Mouse (Mus musculus): Measurements from ENCODE around the gene Olfr193. TPM values are rescaled to one million over a fixed set of nuclear protein-coding genes. Genes with fewer than 3 reads are reported as not detected.
"Not testable (repeated sequence)": the region's sequence is repeated elsewhere in the genome, so short reads cannot be mapped to it uniquely, and the experiment has no call there.

The Olfr193 gene
- polyA plus RNA-seq, 1 experiment from 2014 or later = not detected

DNA sequence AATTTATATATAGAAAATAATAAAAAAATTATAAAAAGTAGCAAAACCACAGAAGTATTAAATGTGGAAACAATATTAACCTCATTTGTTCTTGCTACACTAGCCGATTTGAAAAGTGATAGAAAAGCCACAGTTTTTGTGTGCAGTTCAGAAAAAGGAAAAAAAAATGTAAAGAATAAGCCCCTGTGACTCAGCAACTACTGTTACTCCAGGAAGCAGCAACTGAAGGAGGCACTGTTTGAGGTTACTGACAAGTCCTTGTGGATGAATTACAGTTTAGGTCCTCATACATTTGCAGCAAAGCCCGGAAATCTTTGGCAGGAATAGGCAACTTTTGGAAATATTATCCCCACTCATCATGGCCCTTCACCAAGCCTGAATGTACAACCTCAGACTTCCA, 6.4 kb downstream of the Olfr193 start:
- Histone ChIP-seq H3K27ac (ENCODE audit: low read depth) (no peak overlapping the region), H3K36me3 (replicated peaks; ENCODE audit: insufficient read depth, low read length) (no peaks in the 10 kb centered on the region), H3K4me2 (ENCODE audit: low read depth, low read length) (no peak overlapping the region), H3K9me3 (ENCODE audit: low read length) (no peaks in the 10 kb centered on the region), H3K4me3 (ENCODE audit: low read depth, low read length) (no peak overlapping the region), H3K4me1 (ENCODE audit: insufficient read depth) (no peaks in the 10 kb centered on the region), H3K9ac (replicated peaks) (no peak overlapping the region), H3K27me3 (ENCODE audit: insufficient read depth, low read length) (no peaks in the 10 kb centered on the region)
- 60% methylated on average over 2 of the region's 2 CpGs for WGBS (ENCODE audit: insufficient replicate concordance)
- DNase-seq (no peak), ATAC-seq (no peak)
- TF ChIP-seq EP300 (IDR thresholded peaks at IDR 0.05; ENCODE audit: low read depth) = no peak
- TF ChIP-seq CTCF (IDR thresholded peaks at IDR 0.05; ENCODE audit: low read depth) = no peak

DNA sequence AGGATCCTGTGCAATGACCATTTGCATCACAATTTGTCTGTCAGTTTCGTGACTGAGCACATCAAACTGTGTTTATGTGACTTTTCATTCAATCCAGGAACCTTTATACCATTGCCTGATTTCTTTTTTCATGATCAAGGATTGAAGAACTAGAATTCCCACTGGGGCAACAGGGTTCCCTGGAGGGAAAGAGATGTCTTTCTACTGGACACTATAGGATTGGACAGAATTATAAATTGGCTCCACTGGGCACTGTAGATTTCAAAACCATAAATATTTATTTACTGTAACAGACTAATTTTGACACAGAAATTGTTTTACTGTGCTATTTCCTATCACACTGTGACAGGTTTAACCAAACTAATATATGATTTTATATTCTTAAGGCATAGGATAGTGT, 22.0 kb downstream of the Olfr193 start, which contains the start of gene Olfr191:
Olfr191 (minus strand) TSS at position 101 of the 400 bp plus-strand sequence.
- not testable (repeated sequence) for H3K27ac ChIP-seq (ENCODE audit: low read depth); H3K27me3 ChIP-seq (ENCODE audit: insufficient read depth, low read length); H3K4me1 ChIP-seq (ENCODE audit: insufficient read depth); H3K4me2 ChIP-seq (ENCODE audit: low read depth, low read length); H3K9me3 ChIP-seq (ENCODE audit: low read length); H3K36me3 ChIP-seq (replicated peaks; ENCODE audit: insufficient read depth, low read length); H3K9ac ChIP-seq (replicated peaks); H3K4me3 ChIP-seq (ENCODE audit: low read depth, low read length); DNase-seq; ATAC-seq
- WGBS (ENCODE audit: insufficient replicate concordance) = 34% methylated on average over 1 of the region's 1 CpGs

DNA sequence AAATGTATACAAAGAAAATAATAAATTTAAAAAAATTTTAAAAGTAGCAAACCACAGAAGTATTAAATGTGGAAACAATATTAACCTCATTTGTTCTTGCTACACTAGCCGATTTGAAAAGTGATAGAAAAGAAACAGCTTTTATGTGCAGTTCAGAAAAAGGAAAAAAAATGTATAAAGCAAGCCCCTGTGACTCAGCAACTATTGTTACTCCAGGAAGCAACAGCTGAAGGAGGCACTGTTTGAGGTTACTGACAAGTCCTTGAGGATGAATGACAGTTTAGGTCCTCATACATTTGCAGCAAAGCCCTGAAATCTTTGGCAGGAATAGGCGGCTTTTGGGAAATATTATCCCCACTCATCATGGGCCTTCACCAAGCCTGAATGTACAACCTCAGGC, 30.6 kb downstream of the Olfr193 start:
- not testable (repeated sequence) for H3K27ac ChIP-seq (ENCODE audit: low read depth); H3K9ac ChIP-seq (replicated peaks); H3K36me3 ChIP-seq (replicated peaks; ENCODE audit: insufficient read depth, low read length); H3K4me1 ChIP-seq (ENCODE audit: insufficient read depth); H3K4me2 ChIP-seq (ENCODE audit: low read depth, low read length); DNase-seq; H3K27me3 ChIP-seq (ENCODE audit: insufficient read depth, low read length); H3K9me3 ChIP-seq (ENCODE audit: low read length); H3K4me3 ChIP-seq (ENCODE audit: low read depth, low read length); ATAC-seq
- WGBS (ENCODE audit: insufficient replicate concordance) = 75% methylated on average over 2 of the region's 2 CpGs

DNA sequence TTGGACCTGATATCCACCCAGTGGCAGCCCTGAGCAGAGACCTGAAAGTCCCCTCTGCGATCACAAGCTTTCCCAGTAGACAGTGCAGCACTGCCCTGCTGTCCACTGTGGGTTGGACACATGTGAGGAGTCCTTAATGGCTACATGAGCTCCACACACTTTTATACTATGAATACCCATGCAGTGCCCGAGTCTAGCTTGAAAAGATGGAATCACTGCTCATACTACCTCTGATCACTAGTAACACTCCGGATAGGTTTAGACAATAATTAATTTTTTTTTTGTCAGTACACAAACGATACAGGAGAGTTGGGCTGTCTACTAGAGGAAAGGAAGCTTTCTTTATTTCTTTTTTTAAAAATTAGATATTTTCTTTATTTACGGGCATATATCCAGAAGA, 33.8 kb downstream of the Olfr193 start, which contains the start of gene Olfr190:
Olfr190 (minus strand) TSS at position 101 of the 400 bp plus-strand sequence.
- H3K4me2 ChIP-seq (ENCODE audit: low read depth, low read length) = no peak within 1 kb of the TSS
- no peaks in the 10 kb centered on the region for H3K27me3 ChIP-seq (ENCODE audit: insufficient read depth, low read length)
- TF ChIP-seq CTCF (IDR thresholded peaks at IDR 0.05; ENCODE audit: low read depth) = no peak
- TF ChIP-seq EP300 (IDR thresholded peaks at IDR 0.05; ENCODE audit: low read depth) = no peak

DNA sequence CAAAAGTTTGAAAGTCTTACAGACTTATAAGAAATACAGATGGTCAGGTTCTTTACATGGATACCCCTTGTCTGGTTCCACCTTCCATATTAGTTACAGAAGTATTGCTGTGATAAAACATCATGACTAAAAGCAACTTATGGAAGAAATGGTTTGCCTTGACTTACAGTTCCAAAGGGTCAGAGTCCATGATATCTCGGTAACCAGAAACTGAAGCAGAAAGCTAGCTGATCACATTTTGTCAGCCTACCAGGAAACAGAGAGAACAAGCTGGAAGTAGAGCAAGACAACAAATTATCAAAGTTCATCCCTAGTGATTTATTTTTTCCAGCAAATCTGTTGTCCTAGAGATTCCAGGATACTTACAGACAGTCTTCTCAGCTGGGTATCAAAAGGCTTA, 38.2 kb downstream of the Olfr193 start:
- no peaks in the 10 kb centered on the region for H3K9me3 ChIP-seq (ENCODE audit: low read length)
- H3K27me3 ChIP-seq (ENCODE audit: insufficient read depth, low read length) = no peaks in the 10 kb centered on the region
- ATAC-seq (no peak), DNase-seq (no peak)
- no peaks in the 10 kb centered on the region for H3K4me1 ChIP-seq (ENCODE audit: insufficient read depth)
- 77% methylated on average over 1 of the region's 1 CpGs for WGBS (ENCODE audit: insufficient replicate concordance)
- no peak overlapping the region for H3K27ac ChIP-seq (ENCODE audit: low read depth)
- H3K9ac ChIP-seq (replicated peaks) = no peak overlapping the region
- no peak overlapping the region for H3K4me3 ChIP-seq (ENCODE audit: low read depth, low read length)
- no peaks in the 10 kb centered on the region for H3K36me3 ChIP-seq (replicated peaks; ENCODE audit: insufficient read depth, low read length)
- TF ChIP-seq CTCF (IDR thresholded peaks at IDR 0.05; ENCODE audit: low read depth) (no peak), EP300 (IDR thresholded peaks at IDR 0.05; ENCODE audit: low read depth) (no peak)
- H3K4me2 ChIP-seq (ENCODE audit: low read depth, low read length) = no peak overlapping the region

More for the DNA sequence above, 33.8 kb downstream of the Olfr193 start, which contains the start of gene Olfr190:
- Histone ChIP-seq H3K4me3 (ENCODE audit: low read depth, low read length) (no peak within 1 kb of the TSS), H3K4me1 (ENCODE audit: insufficient read depth) (no peaks in the 10 kb centered on the region), H3K9ac (replicated peaks) (no peak within 1 kb of the TSS), H3K27ac (ENCODE audit: low read depth) (no peak within 1 kb of the TSS), H3K9me3 (ENCODE audit: low read length) (no peaks in the 10 kb centered on the region), H3K36me3 (replicated peaks; ENCODE audit: insufficient read depth, low read length) (no peaks in the 10 kb centered on the region)
- ATAC-seq (no peak), DNase-seq (no peak)
- WGBS (ENCODE audit: insufficient replicate concordance) = 72% methylated on average over 5 of the region's 5 CpGs

DNA sequence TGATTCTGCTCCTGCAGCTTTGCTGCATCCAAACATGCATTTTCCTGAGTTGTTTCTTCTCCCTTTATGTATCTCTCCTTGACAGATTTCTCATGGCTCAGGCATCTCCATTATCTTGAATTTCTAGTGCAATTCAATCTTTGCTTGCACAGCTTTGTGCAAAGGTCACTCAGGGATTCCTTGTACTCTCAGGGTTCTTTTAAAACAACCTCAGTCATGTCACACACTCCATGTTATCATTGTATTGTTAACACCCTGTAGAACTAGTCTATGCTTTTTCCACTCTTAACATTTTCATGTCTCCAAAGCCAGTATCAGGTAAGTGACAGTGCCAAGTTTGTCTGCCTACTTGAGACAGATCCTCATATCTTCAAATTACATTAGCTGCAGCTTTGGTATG, 39.9 kb downstream of the Olfr193 start:
- Histone ChIP-seq H3K36me3 (replicated peaks; ENCODE audit: insufficient read depth, low read length) (no peaks in the 10 kb centered on the region), H3K4me1 (ENCODE audit: insufficient read depth) (no peaks in the 10 kb centered on the region), H3K9me3 (ENCODE audit: low read length) (no peaks in the 10 kb centered on the region), H3K4me2 (ENCODE audit: low read depth, low read length) (no peak overlapping the region), H3K27me3 (ENCODE audit: insufficient read depth, low read length) (no peaks in the 10 kb centered on the region), H3K4me3 (ENCODE audit: low read depth, low read length) (no peak overlapping the region), H3K27ac (ENCODE audit: low read depth) (no peak overlapping the region), H3K9ac (replicated peaks) (no peak overlapping the region)
- no peak for TF ChIP-seq CTCF (IDR thresholded peaks at IDR 0.05; ENCODE audit: low read depth)
- no peak for TF ChIP-seq EP300 (IDR thresholded peaks at IDR 0.05; ENCODE audit: low read depth)
- no peak for ATAC-seq
- no peak for DNase-seq

DNA sequence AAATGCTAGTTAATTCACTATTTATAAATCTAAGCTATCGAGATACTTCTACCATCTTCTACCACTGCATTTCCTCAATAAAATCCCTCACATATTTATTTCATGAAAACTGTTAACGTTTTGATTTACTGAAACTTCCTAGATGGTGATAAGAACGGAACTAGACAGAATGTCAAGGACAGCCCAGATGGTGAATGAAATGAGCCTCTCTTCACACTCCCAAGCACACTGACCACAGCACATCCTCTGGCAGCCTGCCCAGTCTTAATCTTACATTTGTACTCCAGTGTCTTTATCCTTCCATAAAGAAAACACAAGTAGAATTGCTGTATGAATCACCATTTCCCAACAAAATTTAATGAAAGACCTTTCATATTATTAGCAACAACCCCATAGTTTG, 49.3 kb downstream of the Olfr193 start:
- not testable (repeated sequence) for H3K4me2 ChIP-seq (ENCODE audit: low read depth, low read length); H3K9me3 ChIP-seq (ENCODE audit: low read length); H3K27ac ChIP-seq (ENCODE audit: low read depth); H3K36me3 ChIP-seq (replicated peaks; ENCODE audit: insufficient read depth, low read length); DNase-seq; H3K27me3 ChIP-seq (ENCODE audit: insufficient read depth, low read length); H3K9ac ChIP-seq (replicated peaks); H3K4me3 ChIP-seq (ENCODE audit: low read depth, low read length); H3K4me1 ChIP-seq (ENCODE audit: insufficient read depth); ATAC-seq
- 44% methylated on average over 3 of the region's 3 CpGs for whole genome bisulfite sequencing (ENCODE audit: insufficient replicate concordance)

Other genes starting within 250 kb of the Olfr193 start
- not detected in 2 replicates for gene Olfr177, start 237.1 kb downstream of the Olfr193 start, polyA plus RNA-seq (2015; fragmentation: Nextera tagmentation; extraction: Ambion mirVana)
- gene Olfr178, start 219.8 kb downstream of the Olfr193 start, polyA plus RNA-seq (2015; fragmentation: Nextera tagmentation; extraction: Ambion mirVana) = not detected in 2 replicates
- not detected in 2 replicates for gene Olfr181, start 183.1 kb downstream of the Olfr193 start, polyA plus RNA-seq (2015; fragmentation: Nextera tagmentation; extraction: Ambion mirVana)
- gene Olfr180, start 182.5 kb downstream of the Olfr193 start, polyA plus RNA-seq (2015; fragmentation: Nextera tagmentation; extraction: Ambion mirVana) = not detected in 2 replicates
- not detected in 2 replicates for gene Olfr183, start 116.5 kb downstream of the Olfr193 start, polyA plus RNA-seq (2015; fragmentation: Nextera tagmentation; extraction: Ambion mirVana)
- not detected in 2 replicates for gene Olfr186, start 81.6 kb downstream of the Olfr193 start, polyA plus RNA-seq (2015; fragmentation: Nextera tagmentation; extraction: Ambion mirVana)
- gene Olfr187, start 72.1 kb downstream of the Olfr193 start, polyA plus RNA-seq (2015; fragmentation: Nextera tagmentation; extraction: Ambion mirVana) = not detected in 2 replicates
- not detected in 2 replicates for gene Olfr190, start 33.9 kb downstream of the Olfr193 start, polyA plus RNA-seq (2015; fragmentation: Nextera tagmentation; extraction: Ambion mirVana)
- not detected in 2 replicates for gene Olfr191, start 22.1 kb downstream of the Olfr193 start, polyA plus RNA-seq (2015; fragmentation: Nextera tagmentation; extraction: Ambion mirVana)
- not detected in 2 replicates for gene Olfr194, start 9.2 kb upstream of the Olfr193 start, polyA plus RNA-seq (2015; fragmentation: Nextera tagmentation; extraction: Ambion mirVana)
- not detected in 2 replicates for gene Olfr195, start 35.2 kb upstream of the Olfr193 start, polyA plus RNA-seq (2015; fragmentation: Nextera tagmentation; extraction: Ambion mirVana)
- not detected in 2 replicates for gene Olfr196, start 58.6 kb upstream of the Olfr193 start, polyA plus RNA-seq (2015; fragmentation: Nextera tagmentation; extraction: Ambion mirVana)
- gene Olfr198, start 91.7 kb upstream of the Olfr193 start, polyA plus RNA-seq (2015; fragmentation: Nextera tagmentation; extraction: Ambion mirVana) = not detected in 2 replicates
- not detected in 2 replicates for gene Olfr199, start 107.9 kb upstream of the Olfr193 start, polyA plus RNA-seq (2015; fragmentation: Nextera tagmentation; extraction: Ambion mirVana)
- gene Olfr201, start 160.8 kb upstream of the Olfr193 start, polyA plus RNA-seq (2015; fragmentation: Nextera tagmentation; extraction: Ambion mirVana) = not detected in 2 replicates
- gene Olfr202, start 174.9 kb upstream of the Olfr193 start, polyA plus RNA-seq (2015; fragmentation: Nextera tagmentation; extraction: Ambion mirVana) = not detected in 2 replicates
- not detected in 2 replicates for gene Olfr203, start 187.0 kb upstream of the Olfr193 start, polyA plus RNA-seq (2015; fragmentation: Nextera tagmentation; extraction: Ambion mirVana)
- gene Olfr204, start 206.4 kb upstream of the Olfr193 start, polyA plus RNA-seq (2015; fragmentation: Nextera tagmentation; extraction: Ambion mirVana) = not detected in 2 replicates
- not detected in 2 replicates for gene Olfr205, start 219.3 kb upstream of the Olfr193 start, polyA plus RNA-seq (2015; fragmentation: Nextera tagmentation; extraction: Ambion mirVana)
- not detected in 2 replicates for gene Olfr206, start 237.4 kb upstream of the Olfr193 start, polyA plus RNA-seq (2015; fragmentation: Nextera tagmentation; extraction: Ambion mirVana)